ENCODE assay signal across 13 mouse cellular contexts in genomic region chr13:14365546-14365945, GRCm38 (mm10).
A peak's percentile ranks its signal among the peaks of the same experiment; 100 is the strongest.
DNase-seq lines count a peak whose midpoint lies in the region.
"Had no signal": no experiment of that assay in that cellular context is flagged by ENCODE, and none has a peak within 500 bp of the region (broad histone marks: within the 10 kb centered on the region; RNA-seq: fewer than 3 reads in every experiment).

No protein-coding gene starts in this region.

- peak; percentile 3 to 5 for DNase-seq in left cerebral cortex, postnatal 14 days (ENCODE audit: low spot score in 2 of 2)
- DNase-seq in left cerebral cortex, adult 11 months (ENCODE audit: low spot score), result no peak
- peak; percentile 41 for DNase-seq in cerebellum, adult 11-12 months
- peak; percentile 24 to 52 for DNase-seq in cerebellum, postnatal 10 days
- DNase-seq in layer of hippocampus, postnatal 10 days (ENCODE audit: low spot score in 2 of 2), result peak; percentile 22 to 51
- no peak for DNase-seq in testis, postnatal 14 days (ENCODE audit: low spot score)
- no peak for DNase-seq in urinary bladder, postnatal 25 days (ENCODE audit: low spot score)
- DNase-seq: gastrocnemius, postnatal 14 days; heart, postnatal 4 days; kidney, adult 11 months; kidney, postnatal 25 days; lung, postnatal 36 days; right cerebral cortex, adult 18-20 months had no signal

- intact Hi-C loops in left cerebral cortex, postnatal 14 days (cut with DNase I), result no loop called here

Comparison
In these comparisons a context has a peak if more than half of its experiments do, and no peak if none do; other contexts are left out.
1. DNase-seq: peak in left cerebral cortex, postnatal 14 days (2 of 2), cerebellum, adult 11-12 months (single experiment), cerebellum, postnatal 10 days (2 of 2) and layer of hippocampus, postnatal 10 days (2 of 2); none in left cerebral cortex, adult 11 months (single experiment), testis, postnatal 14 days (single experiment) and urinary bladder, postnatal 25 days (single experiment).